Mouse (Mus musculus) brain, embryonic 18.5 days (tissue): ENCODE measurements around the gene Slc25a21.

ENCODE experiments used
- DNase-seq: peaks from one replicate; pipeline ENCODE4 v3.0.0-alpha.2; 2012; ENCODE audit warnings: low read depth, low spot score

Gene Slc25a21

GRCm38 (mm10) chr12:57184401-57185147 lies 12.7 kb downstream of the Slc25a21 start:
- DNase-seq, result no peak

DNA sequence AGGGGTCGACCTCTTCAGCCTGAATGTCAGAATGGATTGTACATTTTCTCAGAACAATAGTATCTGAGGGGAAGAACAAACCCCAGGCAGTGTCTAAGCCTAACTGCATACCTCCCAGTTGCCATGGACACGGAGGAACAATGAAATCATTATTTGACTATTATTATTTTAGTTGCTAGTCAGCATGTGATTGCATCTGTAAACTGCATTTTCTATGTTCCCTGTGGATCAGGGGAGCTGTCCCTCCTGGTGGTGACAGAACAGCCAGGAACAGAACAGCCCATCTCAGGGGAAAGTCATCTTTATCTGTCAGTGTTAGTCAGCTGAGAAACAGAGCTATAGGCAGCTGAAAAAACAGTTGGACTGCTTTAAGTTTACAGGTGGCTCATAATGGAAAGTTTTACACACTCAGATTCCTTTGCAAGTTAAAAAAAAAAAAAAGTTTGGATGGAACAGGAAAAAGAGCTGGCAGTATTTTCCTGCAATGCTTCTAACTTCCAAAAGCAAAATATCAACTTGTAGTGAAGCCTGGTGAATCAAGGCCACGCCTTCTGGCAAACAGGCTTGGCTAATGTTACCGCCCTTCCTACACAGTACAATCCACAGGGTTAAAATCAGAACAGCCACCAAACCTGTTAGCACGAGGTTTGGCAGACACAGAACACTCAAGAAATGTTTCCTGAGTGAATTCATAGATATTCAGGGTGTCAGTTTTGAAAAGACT lies 17.6 kb downstream of the Slc25a21 start:
- DNase-seq, result no peak

DNA sequence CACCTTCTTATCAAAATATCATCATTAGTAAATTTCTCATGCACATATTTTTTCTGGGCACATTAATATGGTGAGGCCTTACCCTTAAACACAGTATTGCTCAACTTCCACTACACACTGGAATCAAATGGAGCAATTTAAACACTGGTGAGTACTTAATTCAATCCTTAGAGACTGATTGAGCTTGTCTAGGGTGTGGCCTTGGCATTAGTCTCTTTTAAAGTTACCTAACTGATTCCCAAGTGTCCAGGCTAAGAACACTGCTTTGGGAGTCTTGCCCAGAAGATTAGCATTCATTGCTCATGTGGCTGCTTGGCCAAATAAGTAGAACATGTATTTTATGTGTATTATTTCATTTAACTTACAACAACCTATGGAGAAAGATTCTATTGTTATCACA lies 18.5 kb downstream of the Slc25a21 start:
- DNase-seq, result no peak

DNA sequence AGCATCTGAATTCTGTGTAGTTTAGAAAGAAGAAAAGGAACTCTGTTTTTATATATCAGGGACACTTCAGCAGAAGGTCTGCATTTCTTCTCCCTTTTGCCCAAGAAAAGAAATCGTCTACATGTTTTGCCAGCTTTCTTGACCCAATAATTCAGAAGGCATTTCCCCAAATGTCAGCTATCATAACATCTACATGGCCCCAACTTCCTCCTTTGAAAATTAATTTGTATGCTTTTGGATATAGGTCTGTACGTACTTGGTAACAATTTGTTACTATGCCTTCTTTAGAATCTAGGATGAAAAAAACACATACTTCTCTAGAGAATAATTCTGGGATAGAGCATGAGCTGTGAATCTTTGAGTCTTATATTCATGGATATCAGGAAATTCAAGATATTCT lies 34.0 kb downstream of the Slc25a21 start:
- DNase-seq, result no peak

GRCm38 (mm10) chr12:57162840-57163239 lies 34.4 kb downstream of the Slc25a21 start:
- no peak for DNase-seq

DNA sequence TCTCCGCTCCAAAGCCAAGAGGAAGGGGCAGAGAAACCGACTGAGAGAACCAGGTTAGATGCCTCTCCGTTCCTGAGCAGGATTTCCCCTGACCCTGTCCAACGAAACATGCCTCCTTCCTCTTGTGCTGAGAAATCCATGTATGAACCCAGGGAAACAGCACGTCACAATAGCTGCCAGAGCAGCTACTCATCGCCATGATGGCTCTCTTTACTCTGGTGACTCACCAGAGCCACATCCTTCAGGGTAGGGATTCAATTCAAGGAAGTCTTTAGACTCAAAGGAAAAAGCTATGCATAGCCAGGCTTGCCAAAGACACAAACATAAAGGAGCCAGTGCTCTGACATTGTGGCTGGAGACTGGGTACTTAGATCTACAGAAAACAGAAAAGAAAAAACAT lies 37.4 kb downstream of the Slc25a21 start:
- no peak for DNase-seq

DNA sequence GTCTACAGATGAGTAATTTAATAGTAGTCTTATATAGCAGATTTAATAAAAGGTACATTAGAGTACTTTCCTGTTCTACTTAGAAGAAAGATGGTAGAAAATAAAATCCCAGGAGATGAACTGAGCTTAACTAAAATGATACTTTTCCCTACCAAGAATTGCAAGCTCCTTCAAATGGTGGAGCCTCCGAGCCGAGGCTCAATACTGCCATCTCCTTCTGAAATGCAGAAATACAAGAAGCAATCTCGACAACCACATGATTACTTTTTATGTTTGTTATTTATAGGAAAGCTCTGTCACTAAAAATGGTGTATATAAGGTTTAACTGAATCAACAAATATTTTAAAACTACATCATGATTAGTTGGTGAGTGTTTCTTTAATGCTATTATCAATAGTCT lies 39.0 kb downstream of the Slc25a21 start:
- no peak for DNase-seq

- DNase-seq, result no peak
Measured at GRCm38 (mm10) chr12:57138937-57139336, 58.3 kb downstream of the Slc25a21 start.

- DNase-seq, result no peak
Measured at GRCm38 (mm10) chr12:57137809-57138208, 59.5 kb downstream of the Slc25a21 start.

- no peak for DNase-seq
Measured at GRCm38 (mm10) chr12:57118602-57119001, 78.7 kb downstream of the Slc25a21 start.

- no peak for DNase-seq
Measured at GRCm38 (mm10) chr12:57115516-57115915, 81.8 kb downstream of the Slc25a21 start.

DNA sequence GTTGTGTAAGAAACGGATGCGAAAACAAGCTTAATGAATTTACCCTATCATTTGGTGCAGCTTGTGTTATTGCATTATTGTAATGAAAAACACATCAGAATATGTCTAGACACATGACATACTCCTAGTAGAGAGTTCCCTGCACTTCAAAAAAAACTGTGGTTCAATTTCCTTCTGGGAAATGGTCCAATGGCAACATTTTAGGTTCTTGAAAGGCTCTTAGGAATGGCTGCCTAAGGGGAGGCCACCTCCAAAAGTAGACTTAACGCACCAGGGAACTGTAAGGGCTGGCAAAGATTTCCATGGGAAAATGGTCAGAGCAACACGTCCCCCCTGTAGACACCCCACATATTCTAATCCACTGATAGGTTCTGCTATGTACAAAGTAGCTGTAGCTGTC lies 87.9 kb downstream of the Slc25a21 start:
- DNase-seq, result no peak

- no peak for DNase-seq
Measured at GRCm38 (mm10) chr12:57102322-57102721, 95.0 kb downstream of the Slc25a21 start.

DNA sequence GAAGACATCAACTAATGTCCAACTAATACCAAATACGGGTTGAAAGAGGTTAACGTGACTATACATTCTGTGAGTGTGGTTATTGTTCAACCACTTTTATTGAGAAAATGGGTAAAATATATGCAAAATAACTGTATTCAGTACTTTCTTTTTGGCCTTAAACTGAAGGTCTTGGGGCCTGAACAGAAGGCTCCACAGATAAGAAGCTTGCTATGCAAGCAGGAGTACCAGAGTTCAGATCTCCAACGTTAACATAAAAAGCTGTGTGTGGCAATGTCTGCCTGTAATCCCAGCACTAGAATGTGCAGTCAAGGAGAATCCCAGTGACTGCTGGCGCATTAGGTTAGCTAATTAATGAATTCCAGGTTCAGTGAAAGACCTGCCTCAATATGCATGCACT lies 96.7 kb downstream of the Slc25a21 start:
- DNase-seq, result no peak

GRCm38 (mm10) chr12:57099066-57099465 lies 98.2 kb downstream of the Slc25a21 start:
- no peak for DNase-seq

GRCm38 (mm10) chr12:57098371-57098770 lies 98.9 kb downstream of the Slc25a21 start:
- DNase-seq, result no peak

GRCm38 (mm10) chr12:57093107-57093506 lies 104.2 kb downstream of the Slc25a21 start:
- no peak for DNase-seq

DNA sequence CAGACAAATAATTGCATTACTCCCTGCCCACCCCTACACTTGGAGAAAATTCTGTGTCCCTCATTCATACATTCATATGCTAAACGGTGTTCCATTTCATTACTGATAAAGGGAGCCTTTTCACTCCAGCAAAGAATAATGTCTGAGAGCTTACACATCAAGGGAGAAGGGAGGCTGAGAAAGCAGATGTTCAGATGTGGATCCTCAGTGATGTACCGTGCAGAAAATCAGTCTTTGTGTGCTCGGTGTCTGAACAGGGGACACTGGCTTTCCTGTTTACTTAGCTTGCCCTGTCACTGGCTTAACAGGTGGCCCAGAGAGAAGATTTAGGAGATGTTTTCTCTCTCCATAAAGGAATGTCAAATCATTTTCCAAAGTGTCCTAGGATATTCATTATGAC lies 112.8 kb downstream of the Slc25a21 start:
- DNase-seq, result no peak

DNA sequence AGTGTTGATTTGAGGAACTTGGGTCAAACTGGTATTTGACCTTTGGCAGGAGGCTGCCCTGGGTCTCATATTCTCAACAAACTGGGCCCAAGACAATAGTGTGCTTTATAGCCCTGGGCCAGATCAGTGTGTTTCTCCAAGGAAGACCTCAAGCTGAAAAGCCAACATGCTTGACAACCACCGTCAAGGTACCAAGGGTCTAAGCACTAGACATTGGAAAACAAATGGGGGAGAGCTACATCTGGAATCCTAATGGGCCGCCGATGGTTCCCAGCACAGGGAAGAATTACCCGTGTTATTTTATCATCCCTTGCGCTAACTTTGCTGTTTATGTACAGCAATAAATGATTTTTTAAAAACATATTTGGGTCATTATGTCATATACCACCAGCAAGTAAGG lies 113.7 kb downstream of the Slc25a21 start:
- no peak for DNase-seq

GRCm38 (mm10) chr12:57076606-57077005 lies 120.7 kb downstream of the Slc25a21 start:
- DNase-seq, result no peak

DNA sequence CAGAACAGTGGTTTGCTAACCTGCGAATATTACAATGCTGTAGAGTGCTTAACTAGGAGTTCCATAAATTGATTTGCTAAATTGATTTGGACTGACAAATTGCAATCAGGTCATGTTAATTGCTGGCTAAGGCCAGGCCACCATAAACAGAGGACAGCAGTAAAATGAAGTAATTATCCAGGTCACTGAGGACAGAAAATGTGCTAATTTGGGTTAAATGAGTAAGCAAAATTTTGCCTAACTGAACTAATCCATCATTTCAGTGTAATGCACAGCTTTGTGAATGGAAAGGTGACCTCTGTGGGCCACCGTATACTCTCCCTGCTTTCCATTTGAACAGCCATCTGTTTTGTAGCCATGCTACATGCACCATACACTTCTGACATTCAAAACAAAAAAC lies 124.7 kb downstream of the Slc25a21 start:
- no peak for DNase-seq

DNA sequence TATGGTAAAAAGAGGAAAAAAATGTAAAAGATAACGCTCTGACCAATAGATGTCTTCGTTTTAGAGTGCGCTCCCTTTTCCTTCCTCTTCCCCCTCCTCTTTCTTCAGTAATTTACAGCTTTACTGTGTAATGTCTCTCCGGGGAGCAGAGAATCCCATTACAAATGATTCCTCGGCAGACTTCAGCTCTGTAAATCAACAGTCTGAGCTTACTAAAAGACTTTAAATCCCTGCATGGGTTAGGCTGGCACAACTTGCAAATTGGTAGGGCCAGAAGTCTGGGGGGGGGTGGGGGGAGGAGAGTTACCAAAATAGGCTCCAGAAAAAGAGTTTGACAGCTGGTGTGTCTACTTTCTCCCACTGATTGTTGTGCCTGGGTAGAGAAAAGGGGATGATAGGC lies 128.7 kb downstream of the Slc25a21 start:
- DNase-seq, result no peak

- no peak for DNase-seq
Measured at GRCm38 (mm10) chr12:57019737-57020136, 177.5 kb downstream of the Slc25a21 start.
